Mouse (Mus musculus) ES-Bruce4 (cell line): Measurements from ENCODE around the gene Rapgef4.

Source experiments
- CTCF ChIP-seq: IDR thresholded peaks from one replicate; pipeline ENCODE4 v1.8.1; 2011; ENCODE audit warnings: low read depth, low read length
- EP300 ChIP-seq: IDR thresholded peaks from 2 replicates; pipeline ENCODE4 v1.6.1; 2011; ENCODE audit warnings: low read depth, low read length; ENCODE audit not compliant: insufficient read depth
- POLR2A ChIP-seq: IDR thresholded peaks from one replicate; pipeline ENCODE4 v1.8.1; 2011; ENCODE audit warnings: low read length; ENCODE audit not compliant: insufficient read depth

GRCm38 (mm10) chr2:72177214-72178023 lies 196.4 kb downstream of the Rapgef4 start:
- TF ChIP-seq CTCF (no peak), POLR2A (no peak), EP300 (no peak)
